Mouse (Mus musculus): ENCODE measurements around the gene Zdhhc1. TPM values are rescaled to one million over a fixed set of nuclear protein-coding genes. Genes with fewer than 3 reads are reported as not detected.

Gene Zdhhc1
- polyA plus RNA-seq (2012; ENCODE audit: insufficient read depth, insufficient read length, low replicate concordance, missing spikeins), result not detected in 2 replicates

GRCm38 (mm10) chr8:105496439-105497180 lies at the start of gene Zdhhc1:
TSS of gene Zdhhc1 (minus strand) at chr8:105496902.
- Histone ChIP-seq H3K4me3 (ENCODE audit: insufficient read depth, low read depth, low read length) (peak within 1 kb of the TSS; percentile 74), H3K4me1 (ENCODE audit: control insufficient read depth, insufficient read depth, low read length) (peaks cover 3% of the 10 kb centered on the region), H3K27ac (ENCODE audit: insufficient read depth, low read depth, low read length) (peak within 1 kb of the TSS; percentile 83)
- 0 out of 2 replicates have a peak, but pooled peaks have one; percentile 45 for TF ChIP-seq POLR2A (IDR thresholded peaks at IDR 0.05; ENCODE audit: insufficient read depth, low read depth, low read length)
- TF ChIP-seq CTCF (IDR thresholded peaks at IDR 0.05; ENCODE audit: insufficient read depth, low read depth, low read length), result peak; percentile 44; the same call in 1 of the 2 replicates
- WGBS, result under 1% methylated on average over 68 of the region's 68 CpGs

GRCm38 (mm10) chr8:105545249-105545648 lies 48.5 kb upstream of the Zdhhc1 start:
- TF ChIP-seq CTCF (IDR thresholded peaks at IDR 0.05; ENCODE audit: insufficient read depth, low read depth, low read length) (no peak), POLR2A (IDR thresholded peaks at IDR 0.05; ENCODE audit: insufficient read depth, low read depth, low read length) (no peak)
- Histone ChIP-seq H3K4me3 (ENCODE audit: insufficient read depth, low read depth, low read length) (no peak overlapping the region), H3K4me1 (ENCODE audit: control insufficient read depth, insufficient read depth, low read length) (peaks cover 21% of the 10 kb centered on the region), H3K27ac (ENCODE audit: insufficient read depth, low read depth, low read length) (0 out of 2 replicates have a peak overlapping the region, but pooled peaks have one; percentile 12)
- WGBS, result 55% methylated on average over 3 of the region's 3 CpGs

GRCm38 (mm10) chr8:105544544-105545205 lies 48.0 kb upstream of the Zdhhc1 start:
- Histone ChIP-seq H3K27ac (ENCODE audit: insufficient read depth, low read depth, low read length) (0 out of 2 replicates have a peak overlapping the region, but pooled peaks have one; percentile 12), H3K4me3 (ENCODE audit: insufficient read depth, low read depth, low read length) (no peak overlapping the region), H3K4me1 (ENCODE audit: control insufficient read depth, insufficient read depth, low read length) (peaks cover 21% of the 10 kb centered on the region)
- TF ChIP-seq CTCF (IDR thresholded peaks at IDR 0.05; ENCODE audit: insufficient read depth, low read depth, low read length) (no peak), POLR2A (IDR thresholded peaks at IDR 0.05; ENCODE audit: insufficient read depth, low read depth, low read length) (no peak)
- WGBS, result 26% methylated on average over 7 of the region's 7 CpGs

GRCm38 (mm10) chr8:105543703-105544102 lies 47.0 kb upstream of the Zdhhc1 start:
- TF ChIP-seq CTCF (IDR thresholded peaks at IDR 0.05; ENCODE audit: insufficient read depth, low read depth, low read length) (no peak), POLR2A (IDR thresholded peaks at IDR 0.05; ENCODE audit: insufficient read depth, low read depth, low read length) (no peak)
- H3K4me1 ChIP-seq (ENCODE audit: control insufficient read depth, insufficient read depth, low read length), result peaks cover 21% of the 10 kb centered on the region
- no peak overlapping the region for H3K27ac ChIP-seq (ENCODE audit: insufficient read depth, low read depth, low read length)
- WGBS, result 38% methylated on average over 1 of the region's 1 CpGs
- no peak overlapping the region for H3K4me3 ChIP-seq (ENCODE audit: insufficient read depth, low read depth, low read length)

- peaks cover 21% of the 10 kb centered on the region for H3K4me1 ChIP-seq (ENCODE audit: control insufficient read depth, insufficient read depth, low read length)
- WGBS, result 94% methylated on average over 2 of the region's 2 CpGs
- TF ChIP-seq CTCF (IDR thresholded peaks at IDR 0.05; ENCODE audit: insufficient read depth, low read depth, low read length) (no peak), POLR2A (IDR thresholded peaks at IDR 0.05; ENCODE audit: insufficient read depth, low read depth, low read length) (no peak)
Observed at GRCm38 (mm10) chr8:105542808-105543207, 46.1 kb upstream of the Zdhhc1 start.

GRCm38 (mm10) chr8:105542032-105542656 lies 45.4 kb upstream of the Zdhhc1 start:
- no peak for TF ChIP-seq CTCF (IDR thresholded peaks at IDR 0.05; ENCODE audit: insufficient read depth, low read depth, low read length)
- Histone ChIP-seq H3K27ac (ENCODE audit: insufficient read depth, low read depth, low read length) (no peak overlapping the region), H3K4me1 (ENCODE audit: control insufficient read depth, insufficient read depth, low read length) (peaks cover 24% of the 10 kb centered on the region), H3K4me3 (ENCODE audit: insufficient read depth, low read depth, low read length) (no peak overlapping the region)
- WGBS, result 90% methylated on average over 3 of the region's 3 CpGs

More at GRCm38 (mm10) chr8:105542808-105543207, 46.1 kb upstream of the Zdhhc1 start:
- Histone ChIP-seq H3K4me3 (ENCODE audit: insufficient read depth, low read depth, low read length) (no peak overlapping the region), H3K27ac (ENCODE audit: insufficient read depth, low read depth, low read length) (no peak overlapping the region)

GRCm38 (mm10) chr8:105538940-105539339 lies 42.2 kb upstream of the Zdhhc1 start:
- H3K4me1 ChIP-seq (ENCODE audit: control insufficient read depth, insufficient read depth, low read length), result peaks cover 15% of the 10 kb centered on the region
- no peak overlapping the region for H3K4me3 ChIP-seq (ENCODE audit: insufficient read depth, low read depth, low read length)
- TF ChIP-seq CTCF (IDR thresholded peaks at IDR 0.05; ENCODE audit: insufficient read depth, low read depth, low read length) (no peak), POLR2A (IDR thresholded peaks at IDR 0.05; ENCODE audit: insufficient read depth, low read depth, low read length) (no peak)
- WGBS, result 83% methylated on average over 4 of the region's 4 CpGs
- no peak overlapping the region for H3K27ac ChIP-seq (ENCODE audit: insufficient read depth, low read depth, low read length)

GRCm38 (mm10) chr8:105537011-105537677 lies 40.4 kb upstream of the Zdhhc1 start:
- TF ChIP-seq POLR2A (IDR thresholded peaks at IDR 0.05; ENCODE audit: insufficient read depth, low read depth, low read length), result no peak
- 81% methylated on average over 6 of the region's 6 CpGs for WGBS
- Histone ChIP-seq H3K4me3 (ENCODE audit: insufficient read depth, low read depth, low read length) (no peak overlapping the region), H3K27ac (ENCODE audit: insufficient read depth, low read depth, low read length) (no peak overlapping the region), H3K4me1 (ENCODE audit: control insufficient read depth, insufficient read depth, low read length) (peaks cover 17% of the 10 kb centered on the region)

Data from olfactory bulb, adult 2 months (tissue).